Mouse (Mus musculus): ENCODE measurements around the gene Spata25. TPM values are rescaled to one million over a fixed set of nuclear protein-coding genes. Genes with fewer than 3 reads are reported as not detected.

Spata25 gene
- polyA plus RNA-seq, 1 experiment = 0.40 TPM

- TF ChIP-seq POLR2AphosphoS2 (IDR thresholded peaks at IDR 0.05; ENCODE audit: insufficient read length, low read depth) (peak; percentile 58), POLR2A (IDR thresholded peaks at IDR 0.05; ENCODE audit: insufficient read length, low read depth) (peak; percentile 37), USF1 (IDR thresholded peaks at IDR 0.05; ENCODE audit: low read depth) (no peak), MYOG (IDR thresholded peaks at IDR 0.05; ENCODE audit: control insufficient read depth in 1 of 3, insufficient read depth in 1 of 3, insufficient read length in 2 of 3, low read depth in 2 of 3) (peak in 2 of 3 experiments; percentile 10 to 25), CEBPB (IDR thresholded peaks at IDR 0.05; ENCODE audit: insufficient read depth, poor library complexity, severe bottlenecking) (no peak), MAX (IDR thresholded peaks at IDR 0.05; ENCODE audit: low read depth) (no peak), MYOD1 (IDR thresholded peaks at IDR 0.05; ENCODE audit: control insufficient read depth in 1 of 3, insufficient read length in 2 of 3, low read depth in 2 of 3) (peak in 1 of 3 experiments; percentile 48)
- Histone ChIP-seq H3K36me3 (ENCODE audit: control insufficient read depth, insufficient read depth) (no peaks in the 10 kb centered on the region), H3K4me2 (ENCODE audit: low read depth) (peak within 1 kb of the TSS; percentile 92), H3K27me3 (ENCODE audit: control insufficient read depth, insufficient read depth, insufficient read length) (no peaks in the 10 kb centered on the region), H3K4me3 (peak within 1 kb of the TSS; percentile 74), H3ac (ENCODE audit: control insufficient read depth, insufficient read length) (peak within 1 kb of the TSS; percentile 18), H3K79me2 (ENCODE audit: control insufficient read depth, insufficient read depth) (no peaks in the 10 kb centered on the region)
Observed at GRCm38 (mm10) chr2:164832748-164833301, 4.5 kb upstream of the Spata25 start, which contains the start of gene Ctsa. TSS of gene Ctsa (plus strand) at chr2:164832873.

- TF ChIP-seq POLR2A (IDR thresholded peaks at IDR 0.05; ENCODE audit: insufficient read length, low read depth) (no peak), CEBPB (IDR thresholded peaks at IDR 0.05; ENCODE audit: insufficient read depth, poor library complexity, severe bottlenecking) (no peak), MYOG (IDR thresholded peaks at IDR 0.05; ENCODE audit: control insufficient read depth in 1 of 3, insufficient read depth in 1 of 3, insufficient read length in 2 of 3, low read depth in 2 of 3) (no peak), USF1 (IDR thresholded peaks at IDR 0.05; ENCODE audit: low read depth) (no peak), POLR2AphosphoS2 (IDR thresholded peaks at IDR 0.05; ENCODE audit: insufficient read length, low read depth) (no peak), MYOD1 (IDR thresholded peaks at IDR 0.05; ENCODE audit: control insufficient read depth in 1 of 3, insufficient read length in 2 of 3, low read depth in 2 of 3) (no peak), SRF (IDR thresholded peaks at IDR 0.05; ENCODE audit: control insufficient read depth, insufficient read length, low read depth) (no peak), TCF3 (IDR thresholded peaks at IDR 0.05; ENCODE audit: insufficient read length, low read depth) (no peak)
Observed at GRCm38 (mm10) chr2:164832032-164832747, 3.9 kb upstream of the Spata25 start.

GRCm38 (mm10) chr2:164831029-164831428 lies 2.7 kb upstream of the Spata25 start:
- Histone ChIP-seq H3K4me3 (no peak overlapping the region), H3ac (ENCODE audit: control insufficient read depth, insufficient read length) (no peak overlapping the region), H3K79me2 (ENCODE audit: control insufficient read depth, insufficient read depth) (no peaks in the 10 kb centered on the region), H3K27me3 (ENCODE audit: control insufficient read depth, insufficient read depth, insufficient read length) (no peaks in the 10 kb centered on the region), H3K36me3 (ENCODE audit: control insufficient read depth, insufficient read depth) (peaks cover 5% of the 10 kb centered on the region), H3K4me2 (ENCODE audit: low read depth) (no peak overlapping the region)
- TF ChIP-seq E2F4 (IDR thresholded peaks at IDR 0.05; ENCODE audit: insufficient read depth) (no peak), MYOD1 (IDR thresholded peaks at IDR 0.05; ENCODE audit: control insufficient read depth in 1 of 3, insufficient read length in 2 of 3, low read depth in 2 of 3) (no peak), REST (IDR thresholded peaks at IDR 0.05; ENCODE audit: insufficient read depth, insufficient read length) (no peak), POLR2AphosphoS2 (IDR thresholded peaks at IDR 0.05; ENCODE audit: insufficient read length, low read depth) (no peak), CEBPB (IDR thresholded peaks at IDR 0.05; ENCODE audit: insufficient read depth, poor library complexity, severe bottlenecking) (no peak), TCF3 (IDR thresholded peaks at IDR 0.05; ENCODE audit: insufficient read length, low read depth) (no peak), USF1 (IDR thresholded peaks at IDR 0.05; ENCODE audit: low read depth) (no peak), MAX (IDR thresholded peaks at IDR 0.05; ENCODE audit: low read depth) (no peak), POLR2A (IDR thresholded peaks at IDR 0.05; ENCODE audit: insufficient read length, low read depth) (no peak), SRF (IDR thresholded peaks at IDR 0.05; ENCODE audit: control insufficient read depth, insufficient read length, low read depth) (no peak), TCF12 (IDR thresholded peaks at IDR 0.05; ENCODE audit: insufficient read depth, poor library complexity, severe bottlenecking) (no peak), MYOG (IDR thresholded peaks at IDR 0.05; ENCODE audit: control insufficient read depth in 1 of 3, insufficient read depth in 1 of 3, insufficient read length in 2 of 3, low read depth in 2 of 3) (no peak)

More at GRCm38 (mm10) chr2:164832032-164832747, 3.9 kb upstream of the Spata25 start:
- H3K27me3 ChIP-seq (ENCODE audit: control insufficient read depth, insufficient read depth, insufficient read length) = no peaks in the 10 kb centered on the region
- H3K4me2 ChIP-seq (ENCODE audit: low read depth) = peak overlapping the region; percentile 92
- no peaks in the 10 kb centered on the region for H3K79me2 ChIP-seq (ENCODE audit: control insufficient read depth, insufficient read depth)
- no peak overlapping the region for H3ac ChIP-seq (ENCODE audit: control insufficient read depth, insufficient read length)
- H3K36me3 ChIP-seq (ENCODE audit: control insufficient read depth, insufficient read depth) = no peaks in the 10 kb centered on the region
- H3K4me3 ChIP-seq = peak overlapping the region; percentile 74

- Histone ChIP-seq H3K4me3 (no peak overlapping the region), H3K4me2 (ENCODE audit: low read depth) (no peak overlapping the region), H3K36me3 (ENCODE audit: control insufficient read depth, insufficient read depth) (peaks cover 5% of the 10 kb centered on the region), H3ac (ENCODE audit: control insufficient read depth, insufficient read length) (no peak overlapping the region), H3K27me3 (ENCODE audit: control insufficient read depth, insufficient read depth, insufficient read length) (no peaks in the 10 kb centered on the region), H3K79me2 (ENCODE audit: control insufficient read depth, insufficient read depth) (peaks cover 9% of the 10 kb centered on the region)
- no peak for TF ChIP-seq SRF (IDR thresholded peaks at IDR 0.05; ENCODE audit: control insufficient read depth, insufficient read length, low read depth)
- no peak for TF ChIP-seq POLR2AphosphoS2 (IDR thresholded peaks at IDR 0.05; ENCODE audit: insufficient read length, low read depth)
- no peak for TF ChIP-seq CEBPB (IDR thresholded peaks at IDR 0.05; ENCODE audit: insufficient read depth, poor library complexity, severe bottlenecking)
- TF ChIP-seq MYOG (IDR thresholded peaks at IDR 0.05; ENCODE audit: control insufficient read depth in 1 of 3, insufficient read depth in 1 of 3, insufficient read length in 2 of 3, low read depth in 2 of 3) = no peak
- no peak for TF ChIP-seq REST (IDR thresholded peaks at IDR 0.05; ENCODE audit: insufficient read depth, insufficient read length)
- TF ChIP-seq MAX (IDR thresholded peaks at IDR 0.05; ENCODE audit: low read depth) = no peak
- TF ChIP-seq TCF12 (IDR thresholded peaks at IDR 0.05; ENCODE audit: insufficient read depth, poor library complexity, severe bottlenecking) = no peak
- no peak for TF ChIP-seq TCF3 (IDR thresholded peaks at IDR 0.05; ENCODE audit: insufficient read length, low read depth)
- no peak for TF ChIP-seq MYOD1 (IDR thresholded peaks at IDR 0.05; ENCODE audit: control insufficient read depth in 1 of 3, insufficient read length in 2 of 3, low read depth in 2 of 3)
- TF ChIP-seq POLR2A (IDR thresholded peaks at IDR 0.05; ENCODE audit: insufficient read length, low read depth) = no peak
- no peak for TF ChIP-seq E2F4 (IDR thresholded peaks at IDR 0.05; ENCODE audit: insufficient read depth)
- no peak for TF ChIP-seq USF1 (IDR thresholded peaks at IDR 0.05; ENCODE audit: low read depth)
Observed at GRCm38 (mm10) chr2:164829090-164829489, 753 bp upstream of the Spata25 start.
